Mouse (Mus musculus): ENCODE measurements around the gene Ssbp3.

DNA sequence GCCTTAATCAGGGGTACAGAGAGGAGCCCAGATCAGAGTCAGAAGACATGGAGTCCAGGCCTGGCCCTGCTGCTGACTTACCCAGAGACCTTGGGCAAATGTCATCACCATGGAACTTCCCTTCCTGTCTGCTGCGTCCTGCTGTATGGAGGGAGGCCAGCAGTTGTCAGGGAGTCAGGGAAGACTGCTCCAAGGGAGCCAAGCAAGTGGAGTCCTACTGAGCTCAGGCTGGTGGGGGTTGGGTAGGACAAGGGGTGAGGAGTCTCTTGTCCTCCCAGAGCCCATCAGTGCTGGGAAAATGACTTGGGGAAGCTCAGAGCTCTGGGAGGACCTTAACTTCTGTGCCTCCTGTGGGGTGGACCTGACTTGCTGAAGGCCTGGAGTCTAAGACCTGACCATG lies 173.8 kb downstream of the Ssbp3 start:
- TF ChIP-seq CTCF (conservative IDR thresholded peaks at IDR 0.05; ENCODE audit: low read length) (no peak), NANOG (IDR thresholded peaks at IDR 0.05; ENCODE audit: borderline replicate concordance, low read length) (no peak)

All from E14TG2a.4 (cell line).